Mouse (Mus musculus) brain, embryonic 18.5 days (tissue): ENCODE results near the gene Rcan2.

Source experiments
- DNase-seq: peaks from one replicate; pipeline ENCODE4 v3.0.0-alpha.2; 2012; ENCODE audit warnings: low read depth, low spot score

Rcan2 gene

DNA sequence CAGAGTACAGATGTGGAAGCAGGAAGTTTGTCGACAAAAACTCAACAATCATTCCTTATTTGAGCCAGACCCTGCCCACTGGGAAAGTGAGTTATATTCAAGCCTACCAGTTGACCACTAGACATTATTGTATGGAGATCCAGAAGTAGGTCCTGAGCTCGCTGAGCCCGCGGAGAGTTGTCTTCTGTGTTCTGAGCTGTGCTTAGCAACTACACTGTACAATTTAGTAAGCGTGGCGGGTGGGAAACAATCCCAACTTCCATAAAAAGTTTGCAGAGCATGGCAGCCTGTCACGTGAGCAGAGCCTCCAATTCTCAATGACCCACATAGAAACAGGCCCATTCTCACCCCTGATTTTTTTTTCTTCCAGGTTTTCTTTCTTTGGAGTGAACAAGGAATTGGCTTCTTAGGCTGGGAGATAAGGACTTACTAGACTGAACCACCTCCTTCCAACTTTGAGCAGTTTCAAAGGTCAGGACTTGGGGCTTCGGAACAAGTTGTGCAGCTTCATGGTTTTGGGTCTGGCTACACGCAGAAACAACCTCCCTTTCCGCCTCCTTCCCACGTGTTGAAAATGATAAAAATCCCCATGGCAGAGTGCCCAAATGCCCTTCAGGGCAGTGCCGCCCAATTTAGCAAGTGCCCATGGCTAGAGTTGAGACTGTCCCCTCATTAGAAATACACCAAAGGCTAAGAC, 276.1 kb downstream of the Rcan2 start:
- no peak for DNase-seq

DNA sequence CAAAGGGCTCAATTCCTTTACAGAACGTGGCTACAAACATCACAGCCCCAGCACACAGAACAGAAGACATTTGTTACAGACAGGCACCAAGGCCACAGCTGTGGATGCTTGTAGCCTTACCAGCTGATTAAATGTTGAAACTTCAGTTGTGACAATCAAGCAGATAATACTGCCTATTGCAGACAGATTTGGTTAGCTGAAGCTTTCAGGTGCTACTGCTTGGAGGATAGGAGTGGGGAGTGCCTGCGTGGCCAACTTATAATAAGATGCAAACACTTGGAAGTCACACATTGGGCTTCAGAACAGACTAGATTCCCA, 276.7 kb downstream of the Rcan2 start:
- DNase-seq: no peak

DNA sequence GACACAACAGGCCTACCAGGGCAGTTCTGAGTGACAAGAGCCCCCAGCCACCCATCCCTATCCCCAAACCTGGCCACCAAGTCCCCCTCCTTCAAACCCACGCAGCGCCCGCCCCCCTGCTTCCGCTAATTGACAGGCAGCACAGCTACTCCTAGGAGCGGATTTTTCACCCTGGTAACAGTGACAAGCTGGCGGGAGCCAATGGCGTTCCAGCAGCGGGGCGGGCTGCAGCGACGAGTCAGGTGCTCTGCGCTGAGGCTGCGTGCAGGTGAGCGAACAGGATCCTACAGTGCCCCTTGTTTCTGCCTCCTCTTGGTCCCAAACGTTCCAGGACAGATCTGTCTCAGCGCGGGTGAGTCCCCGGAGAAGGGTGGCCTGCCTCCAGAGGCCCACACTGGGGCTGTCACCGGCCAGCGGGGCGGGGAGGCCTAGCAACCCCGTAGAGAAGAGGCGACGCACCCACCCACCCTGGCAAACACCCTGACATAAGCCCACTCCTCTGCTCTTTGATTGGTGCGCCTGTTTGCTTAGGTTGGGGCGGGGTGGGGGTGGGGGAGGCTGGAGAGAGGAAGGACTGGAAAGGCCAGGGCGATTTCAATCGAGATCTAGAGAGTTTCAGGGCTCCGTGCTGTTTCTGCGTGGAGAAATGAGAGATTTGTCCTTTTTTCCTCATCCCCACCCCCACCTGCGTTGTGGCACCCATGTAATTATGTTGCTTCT, 277.6 kb downstream of the Rcan2 start, which contains the start of gene Enpp5:
TSS of gene Enpp5 (plus strand) at position 183 of the 720 bp plus-strand sequence.
- peak; percentile 90 for DNase-seq

GRCm38 (mm10) chr17:44083156-44083555, 282.0 kb downstream of the Rcan2 start:
- DNase-seq: no peak

DNA sequence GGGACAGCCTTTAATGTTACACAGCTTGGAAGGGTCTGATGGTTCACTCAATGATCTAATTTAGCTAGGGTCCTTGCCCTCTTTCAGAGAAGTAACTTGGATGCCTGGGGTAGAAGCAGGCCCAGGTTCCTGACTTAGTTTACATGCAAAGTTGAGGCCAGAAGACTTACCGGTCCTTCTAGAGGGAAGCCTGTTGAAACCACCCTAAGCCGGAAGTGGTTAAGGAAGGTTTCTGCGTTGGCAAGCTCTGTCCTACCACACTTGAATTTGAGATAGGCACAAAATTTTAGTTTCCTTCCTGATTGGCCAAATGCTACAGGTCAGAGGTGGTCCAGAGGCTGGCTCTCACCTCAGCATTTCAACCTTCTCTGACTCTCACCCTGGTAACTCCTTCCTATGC, 287.1 kb downstream of the Rcan2 start:
- no peak for DNase-seq
